Mouse (Mus musculus) embryonic stem cell, embryonic (primary cell): ENCODE results near the gene Gm11565.
"Not testable (repeated sequence)": the region's sequence is repeated elsewhere in the genome, so short reads cannot be mapped to it uniquely, and the experiment has no call there.

Experiments used
- CTCF ChIA-PET, 4 experiments: fragments of 300-600 bp in 2 of 4; fragments of 350-600 bp in 2 of 4; sonication (Branson Sonifier 250); formaldehyde crosslinking; loops; one replicate each; lab custom pipeline; 2022; ENCODE audit warnings: inconsistent platforms in 2 of 4; lab: Charles Lee
- POLR2A ChIA-PET, 4 experiments: fragments of 300-600 bp in 2 of 4; fragments of 350-600 bp in 2 of 4; sonication (Branson Sonifier 250); formaldehyde crosslinking; loops; one replicate each; lab custom pipeline; 2022; ENCODE audit warnings: antibody characterized with exemption in 4 of 4, inconsistent platforms in 1 of 4; lab: Charles Lee

Gm11565 gene

DNA sequence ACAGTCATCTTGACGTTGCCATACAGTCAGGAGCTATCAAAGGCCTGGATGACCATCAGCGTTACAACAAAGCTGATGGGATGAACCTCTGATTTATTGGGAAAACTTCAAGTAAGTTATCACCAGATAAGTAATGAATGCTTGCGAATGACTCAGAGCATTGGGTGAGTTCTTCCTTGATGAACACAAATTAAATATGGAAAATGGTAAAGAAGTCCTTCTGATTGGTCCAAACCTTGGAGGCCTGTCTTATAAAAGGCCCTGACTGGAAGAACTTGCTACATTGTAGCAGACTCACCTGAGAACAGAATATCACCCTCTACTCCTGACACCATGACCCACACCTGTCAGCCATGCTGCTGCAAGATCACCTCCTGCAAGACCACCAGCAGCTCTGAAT, at the start of gene Gm11565:
Gm11565 (plus strand) TSS at position 301 of the 400 bp plus-strand sequence.
- CTCF ChIA-PET: interaction anchor here in 1 of 4 experiments (0.6 kb wide), 1 partner anchor 959 kb away, joined by 3 read pairs; no protein-coding TSS in a partner anchor
- POLR2A ChIA-PET: no interaction called here

DNA sequence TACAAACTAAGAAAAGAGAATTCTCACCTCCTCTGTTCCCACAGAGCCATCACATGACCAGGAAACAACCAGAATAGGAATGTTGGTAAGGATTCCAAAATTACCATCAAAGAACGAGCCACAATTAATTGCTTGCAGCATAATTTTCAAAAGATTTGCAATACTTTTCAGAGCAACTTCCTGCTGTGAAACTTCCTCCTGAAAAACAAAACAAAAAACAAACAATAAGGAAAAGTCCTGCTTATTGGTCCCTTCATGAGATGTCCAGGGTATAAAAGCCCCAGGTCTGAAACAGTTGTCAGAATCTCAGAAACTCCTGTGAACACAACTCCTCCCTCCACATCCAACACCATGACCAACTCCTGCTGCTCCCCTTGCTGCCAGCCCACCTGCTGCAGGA, 41.5 kb upstream of the Gm11565 start, which contains the start of gene Krtap9-1:
Krtap9-1 (plus strand) TSS at position 301 of the 400 bp plus-strand sequence.
- CTCF ChIA-PET, POLR2A ChIA-PET: not testable (repeated sequence)

DNA sequence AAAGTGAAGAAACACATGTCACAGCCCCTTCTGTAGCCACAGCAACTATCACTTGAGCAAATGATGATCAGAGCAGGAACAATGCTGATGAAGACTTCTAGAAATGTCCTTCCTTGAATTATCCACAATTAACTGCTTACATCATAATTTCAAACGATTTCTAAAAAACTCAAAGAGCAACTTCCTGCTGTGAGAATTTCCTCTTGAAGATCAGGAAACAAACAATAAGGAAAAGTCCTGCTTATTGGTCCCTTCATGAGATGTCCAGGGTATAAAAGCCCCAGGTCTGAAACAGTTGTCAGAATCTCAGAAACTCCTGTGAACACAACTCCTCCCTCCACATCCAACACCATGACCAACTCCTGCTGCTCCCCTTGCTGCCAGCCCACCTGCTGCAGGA, 35.7 kb upstream of the Gm11565 start, which contains the start of gene Gm11567:
Gm11567 (plus strand) TSS at position 301 of the 400 bp plus-strand sequence.
- POLR2A ChIA-PET, CTCF ChIA-PET: not testable (repeated sequence)

DNA sequence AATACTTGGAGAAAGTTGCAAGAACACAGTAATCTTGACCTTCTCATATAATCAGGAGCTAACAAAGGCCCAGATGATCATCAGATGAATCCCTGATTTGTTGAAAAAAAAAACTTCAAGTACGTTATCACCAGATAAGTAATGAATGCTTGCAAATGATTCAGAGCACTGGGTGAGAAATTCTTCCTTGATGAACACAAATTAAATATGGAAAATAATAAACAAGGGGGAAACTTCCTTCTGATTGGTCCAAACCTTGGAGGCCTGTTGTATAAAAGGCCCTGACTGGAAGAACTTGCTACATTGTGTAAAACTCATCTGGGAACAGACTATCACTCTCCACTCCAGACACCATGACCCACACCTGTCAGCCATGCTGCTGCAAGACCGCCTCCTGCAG, 6.9 kb upstream of the Gm11565 start, which contains the start of gene Krtap31-1:
Krtap31-1 (plus strand) TSS at position 301 of the 400 bp plus-strand sequence.
- CTCF ChIA-PET: interaction anchor here in 1 of 4 experiments (0.6 kb wide), 1 partner anchor 716 kb away, joined by 3 read pairs; no protein-coding TSS in a partner anchor
- POLR2A ChIA-PET: interaction anchor here in 1 of 4 experiments (0.6 kb wide), 1 partner anchor 116 kb away, joined by 4 read pairs; no protein-coding TSS in a partner anchor

DNA sequence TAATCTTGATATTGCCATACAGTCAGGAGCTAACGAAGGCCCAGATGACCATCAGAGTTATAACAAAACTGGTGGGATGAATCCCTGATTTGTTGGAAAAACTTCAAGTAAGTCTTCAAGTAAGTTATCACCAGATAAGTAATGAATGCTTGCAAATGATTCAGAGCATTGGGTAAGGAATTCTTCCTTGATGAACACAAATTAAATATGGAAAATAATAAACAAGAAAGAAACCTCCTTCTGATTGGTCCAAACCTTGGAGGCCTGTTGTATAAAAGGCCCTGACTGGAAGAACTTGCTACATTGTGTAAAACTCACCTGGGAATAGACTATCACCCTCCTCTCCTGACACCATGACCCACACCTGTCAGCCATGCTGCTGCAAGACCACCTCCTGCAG, 21.4 kb downstream of the Gm11565 start, which contains the start of gene Krtap31-2:
Krtap31-2 (plus strand) TSS at position 301 of the 400 bp plus-strand sequence.
- POLR2A ChIA-PET: no interaction called here
- CTCF ChIA-PET: no interaction called here

DNA sequence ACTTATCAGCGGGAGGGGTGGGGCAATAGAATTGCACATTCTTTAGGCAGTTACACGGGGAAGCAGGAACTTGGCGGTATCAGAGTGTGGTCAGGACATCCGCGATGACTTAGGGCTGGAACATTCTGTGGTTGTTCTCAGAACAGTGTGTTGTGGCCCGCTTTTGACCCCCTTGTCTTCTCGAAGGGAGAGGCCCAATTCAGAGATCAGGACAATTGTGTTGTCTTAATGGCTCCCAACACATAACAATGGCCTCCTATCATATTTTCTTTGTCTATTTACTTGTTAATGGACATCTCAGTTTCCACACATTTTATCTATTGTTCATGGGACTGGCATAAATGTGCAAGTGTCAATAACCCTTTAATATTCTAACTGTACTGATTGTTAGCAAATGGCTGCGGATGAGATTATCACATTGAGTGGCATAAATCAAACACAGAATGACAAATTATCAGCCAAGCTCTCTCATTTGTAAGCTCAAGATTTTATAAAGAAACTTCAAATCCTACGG, 23.3 kb downstream of the Gm11565 start:
- POLR2A ChIA-PET: interaction anchor here in 1 of 4 experiments (0.6 kb wide), 1 partner anchor 389 kb away, joined by 3 read pairs; no protein-coding TSS in a partner anchor

DNA sequence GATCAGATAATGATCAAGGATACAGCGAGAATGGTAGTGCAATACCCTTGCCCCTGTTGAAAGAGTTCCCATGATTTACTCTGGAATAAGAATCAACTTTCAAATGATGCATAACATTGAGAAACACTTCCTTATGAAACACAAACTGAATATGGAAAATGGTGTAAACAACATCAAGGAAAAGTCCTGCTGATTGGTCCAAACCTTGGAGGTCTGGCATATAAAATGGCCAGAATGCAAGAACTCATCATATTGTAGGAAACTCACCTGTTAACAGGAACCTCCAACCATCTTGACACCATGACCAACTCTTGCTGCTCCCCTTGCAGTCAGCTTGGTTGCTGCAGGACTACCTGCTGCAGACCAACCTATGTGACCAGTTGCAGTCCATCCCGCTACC, 33.6 kb downstream of the Gm11565 start, which contains the start of gene Krtap9-5:
Krtap9-5 (plus strand) TSS at position 301 of the 400 bp plus-strand sequence.
- ChIA-PET CTCF (no interaction called here), POLR2A (no interaction called here)

More for the DNA sequence above, 23.3 kb downstream of the Gm11565 start:
- CTCF ChIA-PET: interaction anchor here in 1 of 4 experiments (0.6 to 0.7 kb wide), 2 partner anchors 223 to 526 kb away, joined by 4 to 5 read pairs; no protein-coding TSS in a partner anchor

DNA sequence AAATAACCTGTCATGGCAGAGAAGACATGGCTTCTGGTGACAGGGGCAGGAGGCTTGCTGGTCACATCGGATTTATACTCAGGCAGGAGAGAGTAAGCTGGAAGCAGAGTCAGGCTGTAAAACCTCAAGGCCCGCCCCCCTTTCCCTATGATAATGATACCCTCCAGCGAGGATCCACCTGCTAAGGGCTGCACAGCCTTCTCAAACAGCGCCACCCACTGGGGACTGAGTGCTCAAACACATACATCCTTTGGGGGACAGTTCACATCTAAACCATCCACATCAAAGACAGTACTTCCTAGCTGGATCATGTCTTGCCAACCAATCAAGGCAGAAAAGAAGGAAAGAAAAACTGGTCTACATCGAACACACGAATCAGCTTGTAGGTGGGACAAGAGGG, 49.7 kb downstream of the Gm11565 start:
- POLR2A ChIA-PET: no interaction called here
- CTCF ChIA-PET: interaction anchor here in 2 of 4 experiments (0.6 to 1.3 kb wide), 6 partner anchors 11 to 390 kb away, joined by 3 to 4 read pairs (median 3); partner anchors contain the start of gene Krtap29-1 (in 1 of the 2)
